ENCODE assay signal across 22 mouse cellular contexts in the genomic region with DNA sequence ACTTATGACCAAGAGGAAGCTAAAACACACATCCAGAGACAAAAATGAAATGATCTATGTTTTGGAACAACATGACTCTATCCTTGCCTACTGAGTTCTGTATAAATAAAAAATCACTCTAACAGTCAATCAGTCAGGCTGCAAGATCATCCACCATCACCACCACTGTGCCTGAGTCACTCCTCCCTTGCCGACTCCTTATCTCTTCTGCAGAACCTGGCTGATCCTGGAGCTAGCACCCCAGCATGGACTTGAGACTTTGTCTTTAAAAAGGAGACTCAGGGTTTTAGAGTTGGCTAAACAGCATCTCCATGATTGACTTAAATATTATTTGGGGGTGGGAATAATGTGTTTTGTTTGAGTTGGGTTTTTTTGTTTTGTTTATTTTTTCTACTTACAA.
"Had no signal": no experiment of that assay in that cellular context is flagged by ENCODE, and none has a peak within 500 bp of the region (broad histone marks: within the 10 kb centered on the region; RNA-seq: fewer than 3 reads in every experiment).

No protein-coding gene starts in this region.

- H3K4me3 ChIP-seq: layer of hippocampus, adult 2 months; lung, embryonic 15.5 days; megakaryocyte, embryonic 14.5 days; midbrain, embryonic 10.5 days; midbrain, embryonic 13.5 days; myocyte; neural tube, embryonic 13.5 days had no signal

- H3K36me3 ChIP-seq: lung, embryonic 15.5 days; midbrain, embryonic 10.5 days; midbrain, embryonic 13.5 days; neural tube, embryonic 13.5 days had no signal

- H3K27me3 ChIP-seq: lung, embryonic 15.5 days; megakaryocyte, embryonic 14.5 days; midbrain, embryonic 13.5 days; neural tube, embryonic 13.5 days had no signal

- ATAC-seq: intestine, postnatal 0 days; midbrain, embryonic 13.5 days; midbrain, embryonic 16.5 days had no signal

- DNase-seq: kidney, adult 2 months; kidney, postnatal 25 days; layer of hippocampus, adult 9-11 months; lung, adult 18-20 months; lung, postnatal 10 days; lung, postnatal 36 days; retina, postnatal 1 day; right cerebral cortex, postnatal 14 days; right cerebral cortex, postnatal 4 days; thymus, adult 2 months; thymus, postnatal 25 days had no signal

- H3K27ac ChIP-seq: kidney, postnatal 0 days; layer of hippocampus, adult 2 months; lung, embryonic 15.5 days; midbrain, embryonic 10.5 days; midbrain, embryonic 13.5 days; neural tube, embryonic 13.5 days; stomach, postnatal 0 days had no signal

- H3K4me2 ChIP-seq: lung, embryonic 15.5 days; midbrain, embryonic 13.5 days; neural tube, embryonic 13.5 days had no signal

- H3K4me1 ChIP-seq: lung, embryonic 15.5 days; megakaryocyte, embryonic 14.5 days; midbrain, embryonic 10.5 days; midbrain, embryonic 13.5 days; neural tube, embryonic 13.5 days had no signal

- H3K9ac ChIP-seq: lung, embryonic 15.5 days; midbrain, embryonic 13.5 days; neural tube, embryonic 13.5 days had no signal

- H3K9me3 ChIP-seq: lung, embryonic 15.5 days; midbrain, embryonic 10.5 days had no signal
